Mouse (Mus musculus) bone marrow macrophage, adult 2 months (primary cell): ENCODE data around the gene Idh3a.
"Not testable (repeated sequence)": the region's sequence is repeated elsewhere in the genome, so short reads cannot be mapped to it uniquely, and the experiment has no call there.

ENCODE experiments used
- CTCF ChIP-seq: IDR thresholded peaks from 2 replicates; pipeline ENCODE4 v1.5.1; 2012; ENCODE audit warnings: low read depth, mild to moderate bottlenecking, low read length, moderate library complexity
- POLR2A ChIP-seq: IDR thresholded peaks from 2 replicates; pipeline ENCODE4 v1.6.1; 2012; ENCODE audit warnings: mild to moderate bottlenecking, low read depth, low read length, borderline replicate concordance

DNA sequence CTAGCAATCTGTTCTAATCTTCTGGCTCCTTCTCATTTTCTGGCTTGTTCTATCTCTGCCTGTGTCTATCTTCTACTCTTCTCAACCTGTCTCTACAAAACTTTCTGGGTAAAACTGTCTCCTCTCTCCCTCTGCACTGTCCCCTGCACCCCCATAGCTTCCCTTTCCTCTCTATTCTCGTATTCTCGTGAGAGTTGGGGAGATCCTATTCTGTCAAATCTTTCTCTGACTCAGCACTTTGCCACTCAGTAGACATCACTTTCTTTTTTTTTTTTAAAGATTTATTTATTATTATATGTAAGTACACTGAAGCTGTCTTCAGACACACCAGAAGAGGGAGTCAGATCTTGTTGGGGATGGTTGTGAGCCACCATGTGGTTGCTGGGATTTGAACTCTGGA is 2.0 kb upstream of the Idh3a start:
- TF ChIP-seq CTCF, POLR2A: not testable (repeated sequence)
